Mouse (Mus musculus): ENCODE results near the gene Dctn1.
A peak's percentile ranks its signal among the peaks of the same experiment; 100 is the strongest.

Dctn1 gene

GRCm38 (mm10) chr6:83237123-83237522, 71.4 kb downstream of the Dctn1 start:
- no peak for DNase-seq

DNA sequence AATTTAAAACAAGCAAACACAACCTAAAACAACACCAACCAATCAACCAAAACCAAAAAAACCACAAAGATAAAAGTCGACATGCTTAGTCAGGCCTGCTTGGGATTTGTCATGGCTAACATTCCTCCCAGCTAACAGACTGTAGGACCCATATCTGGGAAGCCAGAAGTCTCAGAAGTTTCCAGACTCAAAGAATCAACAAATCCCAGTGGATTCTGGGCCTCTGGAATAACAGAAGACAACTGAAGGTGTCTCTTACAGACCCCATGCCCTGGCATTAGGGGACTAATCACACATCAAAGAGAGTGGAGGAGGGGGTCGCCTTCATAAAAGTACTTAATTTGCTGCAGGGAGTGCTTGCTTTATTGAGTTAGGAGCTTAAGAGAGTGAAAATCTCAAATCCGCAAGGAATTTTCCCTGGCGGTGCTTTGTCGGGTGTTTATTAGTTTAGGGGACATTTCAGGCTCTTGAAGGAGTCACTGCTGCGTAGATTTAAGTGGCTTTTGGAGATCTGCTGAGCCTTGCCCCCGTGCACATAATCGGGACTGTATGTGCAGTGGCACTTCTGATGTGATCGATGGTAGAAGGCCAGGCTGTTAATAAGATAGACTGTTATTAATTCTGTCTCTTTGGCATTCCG, 78.8 kb downstream of the Dctn1 start:
- no peak for DNase-seq

DNA sequence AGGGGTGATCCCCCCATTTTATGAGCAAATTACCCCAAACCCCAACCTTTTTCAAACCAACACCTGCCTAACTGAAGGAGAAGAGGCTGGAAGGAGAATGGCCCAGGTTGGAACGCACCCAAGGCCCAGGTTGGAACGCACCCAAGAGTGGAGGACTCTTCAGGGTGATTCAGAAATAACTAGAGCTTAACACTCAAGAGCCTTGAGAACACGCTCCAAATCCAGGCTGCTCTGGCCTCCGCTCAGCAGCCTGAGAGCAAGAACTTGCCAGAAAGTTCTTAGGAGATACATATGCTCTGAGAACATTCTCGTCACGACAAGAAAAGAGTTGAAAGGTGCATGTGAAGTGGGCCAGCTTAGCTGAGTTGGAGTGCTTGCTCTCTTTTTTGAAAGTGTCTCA, 79.4 kb downstream of the Dctn1 start:
- peak; percentile 86 for DNase-seq

DNA sequence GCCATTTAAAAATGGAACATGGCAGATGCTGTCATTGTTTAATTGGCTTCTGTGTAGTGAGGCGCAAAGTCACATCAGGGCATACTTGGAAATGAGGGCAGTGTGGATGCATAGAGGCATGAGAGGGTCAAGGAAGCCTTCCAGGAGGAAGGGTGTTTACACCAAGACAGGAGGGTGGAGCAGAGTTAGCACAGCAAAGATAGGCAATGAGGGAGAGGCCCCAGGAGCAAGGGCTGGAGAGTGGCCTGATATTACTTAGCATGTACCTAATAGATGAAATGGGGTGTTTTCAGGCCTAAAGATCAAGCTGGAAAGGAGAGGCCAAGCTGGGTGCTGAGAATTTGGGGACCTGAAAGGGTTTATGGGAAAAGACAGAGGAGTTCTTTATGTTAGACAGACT, 80.3 kb downstream of the Dctn1 start:
- DNase-seq, result no peak

GRCm38 (mm10) chr6:83246750-83247149, 81.0 kb downstream of the Dctn1 start:
- DNase-seq, result no peak

- DNase-seq, result no peak
Measured at GRCm38 (mm10) chr6:83247153-83247552, 81.4 kb downstream of the Dctn1 start.
